Mouse (Mus musculus) intestine, postnatal 0 days (tissue): ENCODE data around the gene Abracl. TPM values are rescaled to one million over a fixed set of nuclear protein-coding genes. Genes with fewer than 3 reads are reported as not detected.

Experiments used
- ATAC-seq: fragments of 200-750 bp; cut with Nextera tagmentation; 2 replicates; pipeline ENCODE4 v1.8.0; 2017; ENCODE audit warnings: mild to moderate bottlenecking, moderate TSS enrichment, moderate library complexity
- H3K27ac ChIP-seq: fragments of 300-500 bp; sonication (generic); 2 replicates; pipeline ENCODE4 v1.5.1; 2014; ENCODE audit warnings: mild to moderate bottlenecking, low read depth, low read length, moderate library complexity
- H3K27me3 ChIP-seq: fragments of 300-500 bp; sonication (generic); replicated peaks from 2 replicates; pipeline ENCODE4 v1.6.1; 2014; ENCODE audit warnings: low read length, mixed read lengths; ENCODE audit not compliant: control insufficient read depth, insufficient read depth
- H3K36me3 ChIP-seq: fragments of 300-500 bp; sonication (generic); 2 replicates; pipeline ENCODE4 v1.6.1; 2014; ENCODE audit warnings: mild to moderate bottlenecking, moderate library complexity; ENCODE audit not compliant: control insufficient read depth, insufficient read depth
- H3K4me1 ChIP-seq: fragments of 300-500 bp; sonication (generic); replicated peaks from 2 replicates; pipeline ENCODE4 v1.6.1; 2014; ENCODE audit warnings: antibody characterized with exemption, low read length, mixed read lengths; ENCODE audit not compliant: control insufficient read depth, insufficient read depth
- H3K4me2 ChIP-seq: fragments of 300-500 bp; sonication (generic); replicated peaks from 2 replicates; pipeline ENCODE4 v1.6.1; 2014; ENCODE audit warnings: low read depth, mild to moderate bottlenecking, moderate library complexity
- H3K4me3 ChIP-seq: fragments of 300-500 bp; sonication (generic); 2 replicates; pipeline ENCODE4 v1.5.1; 2014; ENCODE audit warnings: low read depth, low read length
- H3K9ac ChIP-seq: fragments of 300-500 bp; sonication (generic); 2 replicates; pipeline ENCODE4 v1.6.1; 2014; ENCODE audit warnings: mild to moderate bottlenecking, low read depth, low read length
- H3K9me3 ChIP-seq: fragments of 300-500 bp; sonication (generic); 2 replicates; pipeline ENCODE4 v1.6.1; 2016; ENCODE audit warnings: mixed run types; ENCODE audit not compliant: control insufficient read depth
- CTCF ChIP-seq: sonication (generic); IDR thresholded peaks from 2 replicates; pipeline ENCODE4 v1.5.1; 2016; ENCODE audit warnings: low read depth, mild to moderate bottlenecking, control low read depth, antibody characterized with exemption, moderate library complexity
- WGBS: fragments of 180-500 bp; shearing (Covaris S2); extraction: QIAGEN DNeasy Blood & Tissue Kit; methylation state at CpG from one replicate; pipeline ENCODE4 v1.1.7; 2014; 5-methylcytosine and 5-hydroxymethylcytosine counted together
- polyA plus RNA-seq: library from polyadenylated mRNA; unstranded; fragments of >200 nt; fragmentation: Nextera tagmentation; extraction: Ambion mirVana; gene quantifications from 2 replicates; pipeline ENCODE4 v1.2.1, GENCODE M21; 2015

Gene Abracl
- polyA plus RNA-seq, 1 experiment from 2014 or later: 243 TPM

GRCm38 (mm10) chr10:18020443-18020842 is 2.6 kb downstream of the Abracl start:
- Histone ChIP-seq H3K4me2 (no peak overlapping the region), H3K27ac (no peak overlapping the region), H3K9ac (no peak overlapping the region), H3K36me3 (peaks cover 16% of the 10 kb centered on the region), H3K9me3 (no peaks in the 10 kb centered on the region), H3K27me3 (no peaks in the 10 kb centered on the region), H3K4me3 (no peak overlapping the region), H3K4me1 (no peaks in the 10 kb centered on the region)
- TF ChIP-seq CTCF: no peak
- WGBS: 86% methylated on average over 7 of the region's 7 CpGs
- ATAC-seq: no peak

GRCm38 (mm10) chr10:18011761-18012160 is 11.3 kb downstream of the Abracl start:
- Histone ChIP-seq H3K9me3 (no peaks in the 10 kb centered on the region), H3K27me3 (no peaks in the 10 kb centered on the region), H3K4me2 (no peak overlapping the region), H3K9ac (no peak overlapping the region), H3K4me1 (no peaks in the 10 kb centered on the region), H3K27ac (no peak overlapping the region), H3K4me3 (no peak overlapping the region), H3K36me3 (peaks cover 24% of the 10 kb centered on the region)
- no peak for TF ChIP-seq CTCF
- ATAC-seq: no peak
- WGBS: 83% methylated on average over 5 of the region's 5 CpGs

- Histone ChIP-seq H3K27me3 (no peaks in the 10 kb centered on the region), H3K9me3 (no peaks in the 10 kb centered on the region), H3K9ac (no peak overlapping the region), H3K27ac (no peak overlapping the region), H3K4me1 (no peaks in the 10 kb centered on the region), H3K4me3 (no peak overlapping the region), H3K4me2 (no peak overlapping the region), H3K36me3 (peaks cover 12% of the 10 kb centered on the region)
- WGBS: 83% methylated on average over 1 of the region's 1 CpGs
- no peak for ATAC-seq
- TF ChIP-seq CTCF: no peak
Observed at GRCm38 (mm10) chr10:18009744-18010143, 13.3 kb downstream of the Abracl start.

GRCm38 (mm10) chr10:18008118-18008517 is 15.0 kb downstream of the Abracl start:
- Histone ChIP-seq H3K4me1 (no peaks in the 10 kb centered on the region), H3K9me3 (no peaks in the 10 kb centered on the region), H3K4me3 (no peak overlapping the region), H3K27me3 (no peaks in the 10 kb centered on the region), H3K4me2 (no peak overlapping the region), H3K27ac (no peak overlapping the region), H3K9ac (no peak overlapping the region), H3K36me3 (peaks cover under 1% of the 10 kb centered on the region)
- TF ChIP-seq CTCF: no peak
- ATAC-seq: no peak

GRCm38 (mm10) chr10:18007243-18007642 is 15.8 kb downstream of the Abracl start:
- WGBS: 85% methylated on average over 3 of the region's 3 CpGs
- no peak for TF ChIP-seq CTCF
- no peak overlapping the region for H3K4me2 ChIP-seq
- H3K9me3 ChIP-seq: no peaks in the 10 kb centered on the region
- H3K4me3 ChIP-seq: no peak overlapping the region
- H3K27me3 ChIP-seq: no peaks in the 10 kb centered on the region
- ATAC-seq: no peak
- H3K4me1 ChIP-seq: no peaks in the 10 kb centered on the region
- H3K36me3 ChIP-seq: no peaks in the 10 kb centered on the region
- no peak overlapping the region for H3K9ac ChIP-seq
- no peak overlapping the region for H3K27ac ChIP-seq

GRCm38 (mm10) chr10:18006756-18007155 is 16.3 kb downstream of the Abracl start:
- H3K9me3 ChIP-seq: no peaks in the 10 kb centered on the region

More at GRCm38 (mm10) chr10:18006756-18007155, 16.3 kb downstream of the Abracl start:
- H3K4me2 ChIP-seq: no peak overlapping the region
- H3K4me3 ChIP-seq: no peak overlapping the region
- no peak overlapping the region for H3K9ac ChIP-seq
- H3K36me3 ChIP-seq: no peaks in the 10 kb centered on the region
- ATAC-seq: no peak
- H3K27me3 ChIP-seq: no peaks in the 10 kb centered on the region
- no peaks in the 10 kb centered on the region for H3K4me1 ChIP-seq
- TF ChIP-seq CTCF: no peak
- WGBS: 93% methylated on average over 1 of the region's 1 CpGs
- H3K27ac ChIP-seq: no peak overlapping the region
